Mouse (Mus musculus): Measurements from ENCODE around the gene Hspb7. TPM values are rescaled to one million over a fixed set of nuclear protein-coding genes. Genes with fewer than 3 reads are reported as not detected.

Gene Hspb7
- polyA plus RNA-seq, 1 experiment from 2014 or later, result 266 TPM

DNA sequence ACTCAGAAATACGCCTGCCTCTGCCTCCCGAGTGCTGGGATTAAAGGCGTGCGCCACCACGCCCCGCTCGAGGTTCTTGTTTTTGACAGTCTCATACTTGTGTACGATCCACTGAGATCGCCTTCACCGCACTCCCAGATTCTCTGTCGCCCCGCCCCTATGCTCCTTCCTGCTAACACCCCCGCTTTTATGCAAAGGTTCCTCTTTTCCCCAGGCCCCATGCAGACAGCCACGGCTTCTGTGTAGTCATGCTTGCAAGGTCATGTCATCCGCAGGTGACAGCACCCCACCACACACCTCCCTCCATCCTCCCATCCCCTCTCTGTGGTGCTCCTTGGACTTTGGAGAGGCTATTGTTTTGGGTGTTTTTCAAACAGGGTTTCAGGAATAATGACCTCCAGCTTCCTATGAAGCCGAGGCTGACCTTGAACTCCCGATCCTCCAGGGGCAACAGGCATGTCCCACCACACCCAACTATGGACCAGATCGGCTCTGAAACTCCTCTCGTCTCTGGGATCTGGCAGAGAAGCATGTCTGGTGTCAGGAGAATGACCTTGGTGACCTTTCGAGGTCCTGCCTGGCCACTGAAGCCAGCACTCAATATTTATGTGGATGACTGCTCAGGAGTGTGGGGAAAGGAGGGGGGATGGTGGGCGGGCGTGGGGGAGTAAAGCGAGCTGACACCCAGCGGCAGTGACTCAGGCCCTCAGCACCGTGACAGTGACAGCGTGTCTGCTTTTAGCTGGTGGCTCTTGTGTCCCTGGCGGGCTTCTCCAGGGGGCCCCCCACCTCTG, 984 bp upstream of the Hspb7 start:
- H3K4me3 ChIP-seq (ENCODE audit: control insufficient read depth in 1 of 2, insufficient read depth in 1 of 2, low read depth in 1 of 2, low read length in 2 of 2), result peak overlapping the region in 1 of 2 experiments; percentile 62; a peak in 1 of 4 replicates
- peak; percentile 8; the same call in 1 of the 2 replicates for ATAC-seq (ENCODE audit: insufficient number of reproducible peaks, insufficient read depth, low FRiP score, low read depth)
- H3K4me1 ChIP-seq (ENCODE audit: control insufficient read depth in 2 of 2, insufficient read depth in 2 of 2, low read length in 2 of 2), result peaks cover 21 to 24% of the 10 kb centered on the region in 2 experiments
- H3K4me2 ChIP-seq (ENCODE audit: low read length), result peak overlapping the region; percentile 93
- no peaks in the 10 kb centered on the region for H3K27me3 ChIP-seq (ENCODE audit: control insufficient read depth, insufficient read depth, low read length)
- H3K36me3 ChIP-seq (ENCODE audit: control insufficient read depth, insufficient read depth, low read length), result peaks cover 22% of the 10 kb centered on the region
- no peaks in the 10 kb centered on the region for H3K9me3 ChIP-seq (ENCODE audit: control insufficient read depth, low read length)
- peak overlapping the region; percentile 67 for H3K9ac ChIP-seq (ENCODE audit: low read length)
- WGBS, result 46% methylated on average over 27 of the region's 27 CpGs
- H3K27ac ChIP-seq (replicated peaks in 1 of 2; ENCODE audit: control insufficient read depth in 1 of 2, insufficient read depth in 1 of 2, low read depth in 2 of 2, low read length in 2 of 2), result peak overlapping the region; percentile 95 to 97

GRCm38 (mm10) chr4:141420886-141421285, 307 bp downstream of the Hspb7 start:
- H3K4me3 ChIP-seq (ENCODE audit: control insufficient read depth in 1 of 2, insufficient read depth in 1 of 2, low read depth in 1 of 2, low read length in 2 of 2), result peak overlapping the region; percentile 9 to 62
- WGBS, result 14% methylated on average over 9 of the region's 9 CpGs
- H3K9me3 ChIP-seq (ENCODE audit: control insufficient read depth, low read length), result no peaks in the 10 kb centered on the region
- H3K4me2 ChIP-seq (ENCODE audit: low read length), result peak overlapping the region; percentile 93
- peaks cover 24 to 36% of the 10 kb centered on the region in 2 experiments for H3K4me1 ChIP-seq (ENCODE audit: control insufficient read depth in 2 of 2, insufficient read depth in 2 of 2, low read length in 2 of 2)
- H3K36me3 ChIP-seq (ENCODE audit: control insufficient read depth, insufficient read depth, low read length), result peaks cover 28% of the 10 kb centered on the region
- peak overlapping the region; percentile 95 to 97 for H3K27ac ChIP-seq (replicated peaks in 1 of 2; ENCODE audit: control insufficient read depth in 1 of 2, insufficient read depth in 1 of 2, low read depth in 2 of 2, low read length in 2 of 2)
- H3K27me3 ChIP-seq (ENCODE audit: control insufficient read depth, insufficient read depth, low read length), result no peaks in the 10 kb centered on the region
- H3K9ac ChIP-seq (ENCODE audit: low read length), result peak overlapping the region; percentile 67
- ATAC-seq (ENCODE audit: insufficient number of reproducible peaks, insufficient read depth, low FRiP score, low read depth), result no peak

- peak overlapping the region; percentile 97 to 99 for H3K27ac ChIP-seq (replicated peaks in 1 of 2; ENCODE audit: control insufficient read depth in 1 of 2, insufficient read depth in 1 of 2, low read depth in 2 of 2, low read length in 2 of 2)
- WGBS, result 14% methylated on average over 14 of the region's 14 CpGs
- H3K4me1 ChIP-seq (ENCODE audit: control insufficient read depth in 2 of 2, insufficient read depth in 2 of 2, low read length in 2 of 2), result peaks cover 26 to 40% of the 10 kb centered on the region in 2 experiments
- peak overlapping the region; percentile 95 for H3K9ac ChIP-seq (ENCODE audit: low read length)
- peak; percentile 66 for ATAC-seq (ENCODE audit: insufficient number of reproducible peaks, insufficient read depth, low FRiP score, low read depth)
- H3K9me3 ChIP-seq (ENCODE audit: control insufficient read depth, low read length), result no peaks in the 10 kb centered on the region
- H3K4me3 ChIP-seq (ENCODE audit: control insufficient read depth in 1 of 2, insufficient read depth in 1 of 2, low read depth in 1 of 2, low read length in 2 of 2), result peak overlapping the region; percentile 62 to 66
- H3K27me3 ChIP-seq (ENCODE audit: control insufficient read depth, insufficient read depth, low read length), result no peaks in the 10 kb centered on the region
- peak overlapping the region; percentile 93 for H3K4me2 ChIP-seq (ENCODE audit: low read length)
- peaks cover 28% of the 10 kb centered on the region for H3K36me3 ChIP-seq (ENCODE audit: control insufficient read depth, insufficient read depth, low read length)
Measured at GRCm38 (mm10) chr4:141421423-141421822, 844 bp downstream of the Hspb7 start.

DNA sequence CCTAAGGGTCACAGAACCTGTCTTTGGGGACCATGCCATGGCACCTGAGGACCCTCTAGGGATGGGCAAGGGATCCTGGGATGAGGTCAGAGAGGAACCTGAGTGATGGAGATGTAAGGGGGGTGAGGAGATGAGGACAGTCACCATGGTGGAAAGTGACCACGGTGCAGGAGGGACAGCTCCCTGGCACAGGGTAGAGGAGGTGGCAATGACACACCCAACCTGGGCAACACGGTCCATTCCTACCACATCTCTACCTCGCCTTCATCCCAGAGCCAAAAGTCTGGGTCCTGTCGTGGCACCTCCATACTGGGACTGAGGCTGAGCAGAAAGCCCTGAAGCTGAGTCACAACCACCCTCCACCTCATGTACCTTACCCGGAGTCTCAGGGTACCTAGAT, 2.3 kb downstream of the Hspb7 start:
- H3K4me3 ChIP-seq (ENCODE audit: control insufficient read depth in 1 of 2, insufficient read depth in 1 of 2, low read depth in 1 of 2, low read length in 2 of 2), result peak overlapping the region; percentile 62 to 66
- peaks cover 28% of the 10 kb centered on the region for H3K36me3 ChIP-seq (ENCODE audit: control insufficient read depth, insufficient read depth, low read length)
- H3K9me3 ChIP-seq (ENCODE audit: control insufficient read depth, low read length), result no peaks in the 10 kb centered on the region
- peaks cover 37 to 52% of the 10 kb centered on the region in 2 experiments for H3K4me1 ChIP-seq (ENCODE audit: control insufficient read depth in 2 of 2, insufficient read depth in 2 of 2, low read length in 2 of 2)
- H3K27me3 ChIP-seq (ENCODE audit: control insufficient read depth, insufficient read depth, low read length), result no peaks in the 10 kb centered on the region
- peak overlapping the region; percentile 93 for H3K4me2 ChIP-seq (ENCODE audit: low read length)
- 42% methylated on average over 5 of the region's 5 CpGs for WGBS
- peak overlapping the region; percentile 97 to 99 for H3K27ac ChIP-seq (replicated peaks in 1 of 2; ENCODE audit: control insufficient read depth in 1 of 2, insufficient read depth in 1 of 2, low read depth in 2 of 2, low read length in 2 of 2)
- ATAC-seq (ENCODE audit: insufficient number of reproducible peaks, insufficient read depth, low FRiP score, low read depth), result no peak
- H3K9ac ChIP-seq (ENCODE audit: low read length), result peak overlapping the region; percentile 95

GRCm38 (mm10) chr4:141423288-141423687, 2.7 kb downstream of the Hspb7 start:
- Histone ChIP-seq H3K4me3 (ENCODE audit: control insufficient read depth in 1 of 2, insufficient read depth in 1 of 2, low read depth in 1 of 2, low read length in 2 of 2) (peak overlapping the region; percentile 62 to 66), H3K4me2 (ENCODE audit: low read length) (peak overlapping the region; percentile 93), H3K27me3 (ENCODE audit: control insufficient read depth, insufficient read depth, low read length) (no peaks in the 10 kb centered on the region), H3K9me3 (ENCODE audit: control insufficient read depth, low read length) (no peaks in the 10 kb centered on the region), H3K9ac (ENCODE audit: low read length) (peak overlapping the region; percentile 95), H3K4me1 (ENCODE audit: control insufficient read depth in 2 of 2, insufficient read depth in 2 of 2, low read length in 2 of 2) (peaks cover 37 to 52% of the 10 kb centered on the region in 2 experiments), H3K27ac (replicated peaks in 1 of 2; ENCODE audit: control insufficient read depth in 1 of 2, insufficient read depth in 1 of 2, low read depth in 2 of 2, low read length in 2 of 2) (peak overlapping the region; percentile 97 to 99), H3K36me3 (ENCODE audit: control insufficient read depth, insufficient read depth, low read length) (peaks cover 28% of the 10 kb centered on the region)
- 36% methylated on average over 5 of the region's 5 CpGs for whole genome bisulfite sequencing
- ATAC-seq (ENCODE audit: insufficient number of reproducible peaks, insufficient read depth, low FRiP score, low read depth), result no peak

DNA sequence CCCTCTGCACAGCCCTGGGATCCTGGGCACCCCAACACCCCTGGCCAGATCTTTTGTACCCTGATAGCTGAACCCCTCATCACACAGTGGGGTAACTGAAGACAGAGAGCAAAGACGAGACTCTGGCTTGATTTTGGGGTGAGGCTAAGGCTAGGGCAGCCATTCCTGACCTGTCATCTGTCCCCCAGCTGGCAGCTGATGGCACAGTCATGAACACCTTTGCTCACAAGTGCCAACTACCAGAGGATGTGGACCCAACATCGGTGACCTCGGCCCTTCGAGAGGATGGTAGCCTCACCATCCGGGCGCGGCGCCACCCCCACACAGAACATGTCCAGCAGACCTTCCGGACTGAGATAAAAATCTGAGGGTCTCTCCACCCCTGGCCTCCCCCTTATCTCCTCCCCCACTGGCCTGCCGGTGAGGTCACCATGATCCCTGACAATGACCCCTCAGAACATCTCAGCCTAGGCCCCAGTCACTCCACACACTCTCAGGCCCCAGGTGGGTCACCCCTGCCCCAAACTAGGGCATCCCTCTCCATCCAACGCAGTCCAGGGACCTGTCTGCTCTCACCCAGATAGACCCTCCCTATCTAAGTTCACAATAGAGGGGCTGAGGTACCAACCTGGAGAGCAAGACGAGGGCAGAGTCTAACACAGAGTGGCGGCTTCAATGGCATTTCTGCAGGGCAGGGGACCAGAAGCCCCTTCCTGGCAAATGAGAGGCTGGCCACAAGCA, 3.3 kb downstream of the Hspb7 start:
- peak overlapping the region; percentile 93 for H3K4me2 ChIP-seq (ENCODE audit: low read length)
- H3K9ac ChIP-seq (ENCODE audit: low read length), result peak overlapping the region; percentile 95
- ATAC-seq (ENCODE audit: insufficient number of reproducible peaks, insufficient read depth, low FRiP score, low read depth), result no peak
- H3K9me3 ChIP-seq (ENCODE audit: control insufficient read depth, low read length), result no peaks in the 10 kb centered on the region
- H3K4me1 ChIP-seq (ENCODE audit: control insufficient read depth in 2 of 2, insufficient read depth in 2 of 2, low read length in 2 of 2), result peaks cover 37 to 52% of the 10 kb centered on the region in 2 experiments
- peaks cover 28% of the 10 kb centered on the region for H3K36me3 ChIP-seq (ENCODE audit: control insufficient read depth, insufficient read depth, low read length)
- H3K27ac ChIP-seq (replicated peaks in 1 of 2; ENCODE audit: control insufficient read depth in 1 of 2, insufficient read depth in 1 of 2, low read depth in 2 of 2, low read length in 2 of 2), result peak overlapping the region; percentile 97 to 99
- no peaks in the 10 kb centered on the region for H3K27me3 ChIP-seq (ENCODE audit: control insufficient read depth, insufficient read depth, low read length)
- peak overlapping the region; percentile 62 to 66 for H3K4me3 ChIP-seq (ENCODE audit: control insufficient read depth in 1 of 2, insufficient read depth in 1 of 2, low read depth in 1 of 2, low read length in 2 of 2)
- 42% methylated on average over 13 of the region's 13 CpGs for WGBS
